Mouse (Mus musculus) E14TG2a.4 (cell line): ENCODE data around the gene Trim37.

Experiments used
- CTCF ChIP-seq: conservative IDR thresholded peaks from 2 replicates; pipeline ENCODE4 v1.5.1; 2014; ENCODE audit warnings: low read length
- NANOG ChIP-seq: IDR thresholded peaks from 2 replicates; pipeline ENCODE4 v1.6.1; 2014; ENCODE audit warnings: borderline replicate concordance, low read length, mixed read lengths
- POU5F1 ChIP-seq: IDR thresholded peaks from 2 replicates; pipeline ENCODE4 v1.6.1; 2014; ENCODE audit warnings: low read length, borderline replicate concordance

DNA sequence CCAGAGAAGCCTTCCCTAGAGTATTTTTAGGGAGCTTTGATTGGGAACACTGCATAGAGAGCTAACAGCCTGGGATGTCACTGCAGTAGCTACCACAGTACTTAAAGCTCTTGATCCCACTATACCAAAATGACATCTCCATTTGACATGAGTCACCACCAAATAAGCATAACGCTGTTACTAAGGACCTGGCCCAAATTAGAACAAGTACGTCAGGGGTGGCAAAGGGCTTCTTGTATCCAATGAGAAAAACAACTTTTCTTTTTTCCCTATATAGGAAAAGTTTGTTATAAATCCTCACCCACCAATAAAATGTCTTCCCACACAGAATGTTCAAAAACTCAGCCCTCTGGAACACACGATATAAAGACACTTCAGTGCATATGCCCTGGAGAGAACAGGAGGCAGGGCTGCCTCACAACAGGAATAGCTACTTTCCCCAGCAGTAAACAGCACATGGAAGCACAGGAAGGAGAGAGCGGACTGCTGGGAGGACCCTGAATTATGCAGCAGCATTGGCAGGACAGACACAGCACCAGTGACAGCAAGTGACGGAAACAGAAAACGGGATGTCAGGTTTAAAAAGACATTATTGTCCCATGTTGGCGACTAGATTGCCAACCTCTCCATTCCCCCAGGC is 112.1 kb downstream of the Trim37 start:
- TF ChIP-seq CTCF = no peak
- TF ChIP-seq NANOG = no peak
- no peak for TF ChIP-seq POU5F1
